Mouse (Mus musculus): ENCODE data around the gene Bcl2l15.
"Not testable (repeated sequence)": the region's sequence is repeated elsewhere in the genome, so short reads cannot be mapped to it uniquely, and the experiment has no call there.

Bcl2l15 gene

GRCm38 (mm10) chr3:103830681-103831080 is 1.7 kb upstream of the Bcl2l15 start:
- DNase-seq (ENCODE audit: low read depth, low spot score): not testable (repeated sequence)

- DNase-seq (ENCODE audit: low read depth, low spot score): no peak
Measured at GRCm38 (mm10) chr3:103831146-103831545, 1.3 kb upstream of the Bcl2l15 start.

GRCm38 (mm10) chr3:103834001-103834400 is 1.6 kb downstream of the Bcl2l15 start:
- DNase-seq (ENCODE audit: low read depth, low spot score): no peak

GRCm38 (mm10) chr3:103835272-103835950 is 3.0 kb downstream of the Bcl2l15 start:
- DNase-seq (ENCODE audit: low read depth, low spot score): no peak

- no peak for DNase-seq (ENCODE audit: low read depth, low spot score)
Measured at GRCm38 (mm10) chr3:103835951-103836310, 3.5 kb downstream of the Bcl2l15 start.

GRCm38 (mm10) chr3:103836453-103836852 is 4.1 kb downstream of the Bcl2l15 start:
- DNase-seq (ENCODE audit: low read depth, low spot score): no peak

GRCm38 (mm10) chr3:103839711-103840110 is 7.3 kb downstream of the Bcl2l15 start:
- DNase-seq (ENCODE audit: low read depth, low spot score): no peak

- not testable (repeated sequence) for DNase-seq (ENCODE audit: low read depth, low spot score)
Measured at GRCm38 (mm10) chr3:103840195-103840594, 7.8 kb downstream of the Bcl2l15 start.

- DNase-seq (ENCODE audit: low read depth, low spot score): not testable (repeated sequence)
Measured at GRCm38 (mm10) chr3:103840946-103841345, 8.5 kb downstream of the Bcl2l15 start.

GRCm38 (mm10) chr3:103850644-103851363 is 18.4 kb downstream of the Bcl2l15 start:
- DNase-seq (ENCODE audit: low read depth, low spot score): no peak

- DNase-seq (ENCODE audit: low read depth, low spot score): no peak
Measured at GRCm38 (mm10) chr3:103851481-103851880, 19.1 kb downstream of the Bcl2l15 start.

GRCm38 (mm10) chr3:103851882-103852281 is 19.5 kb downstream of the Bcl2l15 start:
- DNase-seq (ENCODE audit: low read depth, low spot score): no peak

GRCm38 (mm10) chr3:103852565-103853299 is 20.3 kb downstream of the Bcl2l15 start:
- DNase-seq (ENCODE audit: low read depth, low spot score): no peak

- DNase-seq (ENCODE audit: low read depth, low spot score): no peak
Measured at GRCm38 (mm10) chr3:103853804-103854203, 21.4 kb downstream of the Bcl2l15 start.

GRCm38 (mm10) chr3:103857036-103857805 is 24.8 kb downstream of the Bcl2l15 start:
- DNase-seq (ENCODE audit: low read depth, low spot score): no peak

GRCm38 (mm10) chr3:103857977-103858563 is 25.7 kb downstream of the Bcl2l15 start:
- DNase-seq (ENCODE audit: low read depth, low spot score): no peak

GRCm38 (mm10) chr3:103858881-103859801 is 26.7 kb downstream of the Bcl2l15 start, which contains the start of gene Ptpn22:
Gene Ptpn22 (plus strand): TSS chr3:103859795.
- no peak for DNase-seq (ENCODE audit: low read depth, low spot score)

- DNase-seq (ENCODE audit: low read depth, low spot score): no peak
Measured at GRCm38 (mm10) chr3:103859851-103860391, 27.5 kb downstream of the Bcl2l15 start.

GRCm38 (mm10) chr3:103862721-103863220 is 30.4 kb downstream of the Bcl2l15 start:
- no peak for DNase-seq (ENCODE audit: low read depth, low spot score)

- no peak for DNase-seq (ENCODE audit: low read depth, low spot score)
Measured at GRCm38 (mm10) chr3:103864200-103864599, 31.8 kb downstream of the Bcl2l15 start.
